Mouse (Mus musculus): ENCODE measurements around the gene Cyp2u1.

GRCm38 (mm10) chr3:131299908-131300307 lies 3.1 kb downstream of the Cyp2u1 start:
- TF ChIP-seq CTCF (IDR thresholded peaks at IDR 0.05; ENCODE audit: control insufficient read depth, insufficient read depth, insufficient read length) (no peak), FOSL1 (IDR thresholded peaks at IDR 0.05; ENCODE audit: insufficient read depth, low read length, poor library complexity, severe bottlenecking) (no peak)
